Mouse (Mus musculus) liver, embryonic 16.5 days (tissue): ENCODE results near the gene Cdan1. TPM values are rescaled to one million over a fixed set of nuclear protein-coding genes. Genes with fewer than 3 reads are reported as not detected.

ENCODE experiments used
- ATAC-seq: fragments of 200-750 bp; cut with Nextera tagmentation; 2 replicates; pipeline ENCODE4 v1.8.0; 2017; ENCODE audit warnings: low read depth, mild to moderate bottlenecking, moderate number of reproducible peaks, moderate library complexity
- H3K27ac ChIP-seq: fragments of 300-500 bp; sonication (generic); 2 replicates; pipeline ENCODE4 v1.5.1; 2014; ENCODE audit warnings: mild to moderate bottlenecking, low read length
- H3K27me3 ChIP-seq: fragments of 300-500 bp; sonication (generic); 2 replicates; pipeline ENCODE4 v1.6.1; 2014; ENCODE audit warnings: low read depth, low read length, mixed read lengths; ENCODE audit not compliant: control insufficient read depth, insufficient read depth
- H3K36me3 ChIP-seq: fragments of 300-500 bp; sonication (generic); 2 replicates; pipeline ENCODE4 v1.6.1; 2014; ENCODE audit warnings: mild to moderate bottlenecking; ENCODE audit not compliant: control insufficient read depth, insufficient read depth
- H3K4me1 ChIP-seq: fragments of 300-500 bp; sonication (generic); 2 replicates; pipeline ENCODE4 v1.6.1; 2014; ENCODE audit warnings: low read depth, low read length, mixed read lengths; ENCODE audit not compliant: control insufficient read depth
- H3K4me2 ChIP-seq: fragments of 300-500 bp; sonication (generic); 2 replicates; pipeline ENCODE4 v1.6.1; 2014; ENCODE audit warnings: low read depth, low read length, mixed read lengths
- H3K4me3 ChIP-seq: fragments of 300-500 bp; sonication (generic); 2 replicates; pipeline ENCODE4 v1.5.1; 2014; ENCODE audit warnings: low read depth, mild to moderate bottlenecking, low read length
- H3K9ac ChIP-seq: fragments of 300-500 bp; sonication (generic); 2 replicates; pipeline ENCODE4 v1.6.1; 2014; ENCODE audit warnings: low read depth, low read length
- H3K9me3 ChIP-seq: fragments of 300-500 bp; sonication (generic); replicated peaks from 2 replicates; pipeline ENCODE4 v1.6.1; 2016; ENCODE audit warnings: low read length; ENCODE audit not compliant: control insufficient read depth
- WGBS: fragments of 180-500 bp; shearing (Covaris S2); extraction: QIAGEN DNeasy Blood & Tissue Kit; methylation state at CpG from one replicate; pipeline ENCODE4 v1.1.7; 2014; ENCODE audit not compliant: insufficient replicate concordance; 5-methylcytosine and 5-hydroxymethylcytosine counted together
- polyA plus RNA-seq: library from polyadenylated mRNA; unstranded; fragments of >200 nt; fragmentation: Nextera tagmentation; extraction: Ambion mirVana; gene quantifications from 2 replicates; pipeline ENCODE4 v1.2.1, GENCODE M21; 2015

The Cdan1 gene
- polyA plus RNA-seq, 1 experiment from 2014 or later: 3.4 TPM

DNA sequence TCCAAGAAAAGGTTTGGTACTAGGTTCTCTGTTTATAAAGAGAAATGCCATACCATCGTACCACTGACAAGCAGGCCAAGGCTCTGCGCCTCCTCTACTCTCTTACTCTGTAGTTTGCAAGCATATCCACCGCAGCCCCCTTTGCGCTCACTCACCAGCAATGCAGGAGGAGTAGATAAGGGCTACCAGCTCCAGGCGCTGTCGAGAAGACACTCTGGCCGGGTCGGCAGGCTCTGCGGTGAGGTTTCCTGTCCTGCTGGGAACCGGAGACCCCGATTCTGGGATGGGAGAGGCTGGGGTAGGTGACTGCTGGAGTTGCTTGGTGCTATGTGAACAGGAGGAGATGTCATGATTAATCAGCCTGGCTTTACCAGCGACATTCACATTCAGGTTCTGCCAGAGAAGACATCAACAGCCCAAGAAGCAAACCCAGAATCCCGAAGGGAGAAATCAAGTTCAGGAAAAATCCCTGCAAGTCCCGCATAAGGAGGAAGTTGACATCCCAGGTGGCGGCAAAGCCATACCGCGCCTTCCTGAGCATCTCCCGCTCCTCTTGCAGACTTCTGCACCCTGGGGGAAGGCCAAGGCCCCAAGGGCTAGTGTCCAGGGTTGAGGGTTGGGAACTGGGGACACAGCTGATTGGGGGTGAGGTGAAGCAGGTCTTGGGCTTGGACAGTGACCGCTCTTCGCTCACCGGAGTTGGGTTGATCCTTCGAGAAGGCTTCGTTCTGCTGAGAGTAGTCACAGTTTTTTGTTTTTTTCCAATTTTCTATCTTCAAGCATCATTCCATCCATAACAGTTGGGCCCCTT lies 119.9 kb downstream of the Cdan1 start:
- H3K9ac ChIP-seq: peak overlapping the region; percentile 92
- H3K4me2 ChIP-seq: peak overlapping the region; percentile 86
- 4% methylated on average over 23 of the region's 23 CpGs for WGBS
- no peaks in the 10 kb centered on the region for H3K27me3 ChIP-seq
- ATAC-seq: no peak
- H3K36me3 ChIP-seq: peaks cover 33% of the 10 kb centered on the region
- no peaks in the 10 kb centered on the region for H3K9me3 ChIP-seq
- H3K4me3 ChIP-seq: peak overlapping the region; percentile 85
- H3K4me1 ChIP-seq: peaks cover 29% of the 10 kb centered on the region
- peak overlapping the region; percentile 94; the same call in 1 of the 2 replicates for H3K27ac ChIP-seq

DNA sequence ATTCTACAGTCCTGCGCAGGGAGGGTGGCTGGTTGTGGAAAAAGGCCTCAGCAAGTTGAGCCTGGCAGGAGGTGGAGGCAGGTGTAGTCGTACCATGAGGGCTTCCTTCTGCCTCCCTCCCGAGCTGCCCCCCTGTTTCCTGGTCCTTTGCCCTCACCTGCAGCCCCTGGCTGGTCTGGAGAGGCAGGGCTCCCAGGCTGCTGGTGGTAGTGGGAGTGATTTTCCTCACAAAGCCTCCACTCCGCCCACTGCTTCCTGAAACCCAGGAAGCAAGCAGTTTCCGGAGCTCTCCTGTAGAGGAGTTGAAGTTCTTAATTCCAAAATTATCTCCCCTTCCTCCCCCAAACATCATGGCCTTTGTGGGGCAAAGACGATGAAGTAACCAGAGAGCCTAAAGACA lies 125.8 kb downstream of the Cdan1 start:
- Histone ChIP-seq H3K27me3 (no peaks in the 10 kb centered on the region), H3K4me3 (no peak overlapping the region), H3K4me2 (no peak overlapping the region), H3K36me3 (peaks cover 84% of the 10 kb centered on the region), H3K4me1 (peaks cover 16% of the 10 kb centered on the region), H3K9ac (no peak overlapping the region), H3K9me3 (no peaks in the 10 kb centered on the region), H3K27ac (no peak overlapping the region)
- WGBS: 63% methylated on average over 6 of the region's 6 CpGs
- ATAC-seq: no peak

DNA sequence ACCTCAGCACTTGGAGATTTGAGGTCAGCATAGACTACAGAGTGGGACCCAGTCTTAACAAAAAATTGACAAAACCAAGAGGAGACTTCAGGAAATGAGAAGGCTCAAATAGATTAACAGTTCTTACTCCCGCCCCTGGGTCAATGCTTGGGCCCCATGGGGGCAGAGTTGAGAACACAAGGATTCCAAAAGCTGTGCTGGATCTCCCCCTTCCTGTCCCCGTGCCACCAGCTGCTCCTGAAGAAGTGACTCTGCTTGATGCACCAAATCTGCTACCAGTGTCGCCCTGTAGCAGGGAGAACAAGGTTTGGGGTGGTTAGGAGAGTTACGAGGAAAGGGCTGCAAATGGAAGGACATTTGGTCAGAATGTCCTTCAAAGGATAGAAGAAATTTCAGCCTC lies 126.3 kb downstream of the Cdan1 start:
- no peaks in the 10 kb centered on the region for H3K9me3 ChIP-seq
- H3K9ac ChIP-seq: no peak overlapping the region
- no peak overlapping the region for H3K4me2 ChIP-seq
- peaks cover 88% of the 10 kb centered on the region for H3K36me3 ChIP-seq
- WGBS: 64% methylated on average over 4 of the region's 4 CpGs
- H3K27me3 ChIP-seq: no peaks in the 10 kb centered on the region
- no peak overlapping the region for H3K27ac ChIP-seq
- no peak overlapping the region for H3K4me3 ChIP-seq
- ATAC-seq: no peak
- H3K4me1 ChIP-seq: peaks cover 10% of the 10 kb centered on the region

DNA sequence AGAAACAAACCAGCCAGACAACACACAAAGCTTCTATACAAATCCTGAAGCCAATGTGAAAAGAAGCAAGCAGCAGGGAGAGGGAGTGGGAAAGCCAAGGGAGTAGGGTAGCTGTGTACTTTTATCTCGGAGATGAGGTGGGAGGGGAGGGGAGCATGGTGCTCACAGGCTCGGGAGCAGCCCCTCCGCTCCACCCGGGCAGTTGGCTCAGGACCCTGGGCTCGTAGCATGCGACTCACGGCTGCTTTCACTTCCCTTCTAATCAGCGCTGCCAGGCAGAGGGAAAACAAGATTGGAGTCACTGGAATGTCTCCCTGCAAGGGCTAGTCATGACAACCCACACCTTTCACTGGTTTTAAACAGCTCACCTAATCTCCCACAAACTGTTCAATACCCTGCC lies 127.4 kb downstream of the Cdan1 start:
- no peak for ATAC-seq
- peaks cover 10% of the 10 kb centered on the region for H3K4me1 ChIP-seq

DNA sequence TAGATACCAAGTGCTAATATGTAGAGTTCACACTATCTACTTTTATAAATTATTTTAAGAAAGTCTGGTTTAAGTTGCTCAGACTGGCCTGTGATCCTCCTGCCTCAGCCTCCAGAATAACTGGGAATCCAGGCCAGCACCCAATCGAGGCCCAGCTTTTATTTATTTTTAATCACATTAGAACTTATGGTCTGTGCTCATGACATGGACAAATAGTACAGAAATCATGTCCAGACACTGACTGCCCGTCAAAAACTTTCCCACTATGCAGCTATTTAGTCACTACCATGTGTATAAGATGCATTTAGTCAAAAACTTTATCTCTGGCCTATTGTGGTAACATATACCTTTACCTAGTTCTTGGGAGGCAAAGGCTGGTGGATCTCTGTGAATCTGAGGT lies 128.0 kb downstream of the Cdan1 start:
- Histone ChIP-seq H3K4me1 (peaks cover 10% of the 10 kb centered on the region), H3K27me3 (no peaks in the 10 kb centered on the region), H3K27ac (no peak overlapping the region), H3K4me3 (no peak overlapping the region), H3K9ac (no peak overlapping the region), H3K4me2 (no peak overlapping the region), H3K9me3 (no peaks in the 10 kb centered on the region), H3K36me3 (peaks cover 89% of the 10 kb centered on the region)
- ATAC-seq: no peak
- WGBS: 80% methylated on average over 2 of the region's 2 CpGs

More for the DNA sequence above, 127.4 kb downstream of the Cdan1 start:
- peaks cover 88% of the 10 kb centered on the region for H3K36me3 ChIP-seq
- no peaks in the 10 kb centered on the region for H3K27me3 ChIP-seq
- H3K9ac ChIP-seq: no peak overlapping the region
- no peak overlapping the region for H3K4me2 ChIP-seq
- H3K9me3 ChIP-seq: no peaks in the 10 kb centered on the region
- no peak overlapping the region for H3K4me3 ChIP-seq
- WGBS: 79% methylated on average over 8 of the region's 8 CpGs
- H3K27ac ChIP-seq: no peak overlapping the region

DNA sequence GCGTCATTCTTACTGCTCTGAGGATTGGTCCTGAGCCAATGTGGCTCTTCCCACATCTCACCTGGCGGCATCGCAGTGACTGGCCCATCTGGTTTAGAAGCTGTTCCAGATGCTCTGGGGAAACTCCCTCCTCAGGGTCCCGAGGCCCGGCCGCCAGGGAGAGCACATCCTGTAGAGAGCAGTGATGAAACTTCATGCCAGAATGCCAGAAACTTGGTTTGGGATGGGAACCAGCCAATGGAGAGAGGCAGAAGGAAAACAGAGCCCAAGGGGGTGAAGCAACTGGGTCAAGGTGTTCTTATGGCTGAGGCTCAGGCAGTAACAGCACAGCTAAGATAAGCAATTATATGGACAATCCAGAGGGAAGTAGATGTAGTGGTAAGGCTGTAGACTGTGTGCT lies 129.1 kb downstream of the Cdan1 start:
- no peaks in the 10 kb centered on the region for H3K27me3 ChIP-seq
- ATAC-seq: no peak; the same call in 1 of the 2 replicates
- H3K9me3 ChIP-seq: no peaks in the 10 kb centered on the region
- WGBS: 89% methylated on average over 6 of the region's 6 CpGs
- no peak overlapping the region for H3K4me2 ChIP-seq
- no peak overlapping the region for H3K4me3 ChIP-seq
- no peak overlapping the region for H3K27ac ChIP-seq
- H3K4me1 ChIP-seq: peaks cover 10% of the 10 kb centered on the region
- no peak overlapping the region for H3K9ac ChIP-seq
- peaks cover 83% of the 10 kb centered on the region for H3K36me3 ChIP-seq

DNA sequence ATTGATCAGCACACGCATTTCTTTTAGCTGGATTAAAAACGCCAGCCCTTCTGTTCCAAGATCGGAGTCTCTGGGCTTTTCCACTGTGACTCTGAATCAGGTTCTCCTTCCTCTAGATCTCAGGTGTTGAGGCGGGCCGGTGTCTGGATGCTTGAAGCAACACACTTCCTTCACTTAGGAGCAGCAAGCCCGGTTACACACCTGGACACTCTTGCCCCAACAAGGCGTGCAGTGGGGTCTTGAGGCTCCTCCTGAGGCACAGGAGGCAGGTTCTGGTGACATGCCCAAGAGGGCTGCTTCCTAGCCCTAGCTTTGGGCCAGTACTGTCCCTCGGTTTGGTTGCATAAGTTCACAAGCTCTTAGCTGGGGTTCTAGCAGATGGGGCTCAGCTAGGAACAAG lies 131.4 kb downstream of the Cdan1 start:
- Histone ChIP-seq H3K4me1 (peaks cover 2% of the 10 kb centered on the region; the same call in 1 of the 2 replicates), H3K9ac (no peak overlapping the region), H3K27ac (no peak overlapping the region), H3K4me2 (no peak overlapping the region), H3K4me3 (no peak overlapping the region), H3K36me3 (peaks cover 71% of the 10 kb centered on the region), H3K9me3 (no peaks in the 10 kb centered on the region), H3K27me3 (no peaks in the 10 kb centered on the region)
- WGBS: 89% methylated on average over 8 of the region's 8 CpGs
- no peak for ATAC-seq

DNA sequence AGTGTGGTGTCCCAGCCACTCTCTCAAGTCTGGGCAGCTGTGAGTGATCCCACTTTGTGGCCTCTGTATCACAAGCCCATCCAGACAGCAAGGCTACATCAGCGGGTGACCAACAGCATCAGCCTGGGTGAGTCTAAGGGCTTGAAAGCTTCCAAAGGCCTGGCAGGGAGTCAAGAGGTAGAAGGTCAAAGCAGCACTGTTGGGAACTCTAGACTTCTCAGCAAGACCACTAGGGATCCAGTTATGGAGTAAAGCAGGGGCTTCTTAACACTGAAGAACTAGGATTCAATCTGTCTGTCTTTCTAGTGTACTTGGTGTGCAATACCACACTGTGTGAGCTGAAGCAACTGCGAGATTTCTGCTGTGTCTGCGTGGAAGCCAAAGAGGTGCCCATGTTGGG lies 136.5 kb downstream of the Cdan1 start:
- Histone ChIP-seq H3K27me3 (no peaks in the 10 kb centered on the region), H3K36me3 (peaks cover 32% of the 10 kb centered on the region), H3K27ac (no peak overlapping the region), H3K4me1 (peaks cover 2% of the 10 kb centered on the region), H3K9ac (no peak overlapping the region), H3K4me2 (no peak overlapping the region), H3K9me3 (no peaks in the 10 kb centered on the region), H3K4me3 (no peak overlapping the region)
- ATAC-seq: no peak
- WGBS: 85% methylated on average over 3 of the region's 3 CpGs

DNA sequence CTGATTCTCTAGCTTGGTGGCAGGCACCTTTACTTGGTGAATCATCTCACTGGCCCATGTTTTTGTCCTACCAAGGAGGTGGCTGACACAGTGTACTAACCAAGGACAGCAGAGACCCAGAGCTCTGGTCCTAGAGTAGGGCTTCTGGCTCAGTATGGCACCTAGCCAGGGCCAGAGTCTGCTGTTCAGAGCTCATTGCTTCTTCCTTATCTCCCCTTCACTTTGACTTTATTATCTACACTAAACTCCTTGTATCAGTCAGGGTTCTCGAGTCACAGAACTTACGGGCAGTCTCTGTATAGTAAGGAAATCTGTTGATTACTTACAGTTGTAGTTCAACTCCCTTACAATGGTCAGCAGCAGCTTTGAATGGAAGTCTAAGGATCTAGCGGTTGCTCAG lies 139.0 kb downstream of the Cdan1 start:
- Histone ChIP-seq H3K9ac (no peak overlapping the region), H3K27me3 (no peaks in the 10 kb centered on the region), H3K36me3 (peaks cover 15% of the 10 kb centered on the region), H3K9me3 (no peaks in the 10 kb centered on the region), H3K27ac (no peak overlapping the region), H3K4me1 (peaks cover 2% of the 10 kb centered on the region), H3K4me3 (no peak overlapping the region), H3K4me2 (no peak overlapping the region)
- ATAC-seq: 0 out of 2 replicates have a peak, but pooled peaks have one; percentile 32
- 43% methylated on average over 3 of the region's 3 CpGs for WGBS
